Mouse (Mus musculus): Measurements from ENCODE around the gene Iqgap3. TPM values are rescaled to one million over a fixed set of nuclear protein-coding genes. Genes with fewer than 3 reads are reported as not detected.
A peak's percentile ranks its signal among the peaks of the same experiment; 100 is the strongest.

Gene Iqgap3
- total RNA-seq, 2 experiments from 2014 or later, result 0.21 to 0.41 TPM

DNA sequence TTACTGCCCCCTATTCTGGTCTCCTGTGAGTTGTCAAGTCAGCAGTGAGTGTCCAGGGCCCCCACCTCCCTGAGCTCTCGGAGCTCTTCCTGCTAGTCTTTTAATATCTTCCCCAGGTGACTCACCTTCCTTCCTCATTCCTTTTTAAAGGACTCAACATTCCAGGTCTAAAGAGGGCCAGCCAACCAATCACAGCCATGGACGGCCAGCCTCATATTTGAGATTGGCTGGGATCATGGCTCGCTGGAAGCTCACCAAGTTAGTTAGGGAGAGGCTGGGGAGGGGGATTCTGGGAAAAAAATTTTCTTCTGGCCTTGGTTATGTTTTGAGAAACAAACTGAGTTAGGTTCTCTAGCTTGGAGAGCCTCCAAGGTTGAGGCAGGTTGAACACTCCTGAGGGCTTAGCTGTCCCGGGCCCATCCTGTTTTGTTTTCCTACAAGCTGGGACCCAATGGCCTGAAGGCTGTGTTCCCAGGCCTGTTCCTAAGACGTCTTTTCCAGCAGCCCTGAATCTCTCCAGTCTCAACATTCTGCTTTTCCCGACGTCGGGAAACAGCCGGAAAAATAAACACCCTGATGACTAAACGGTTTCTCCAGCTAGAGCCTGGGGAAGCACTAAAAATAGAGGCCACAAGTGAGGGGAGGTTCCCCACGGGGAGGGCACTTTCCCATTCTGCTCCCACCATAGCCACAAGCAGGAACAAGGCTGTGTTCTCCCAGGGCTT, 58.6 kb downstream of the Iqgap3 start:
- no peak for TF ChIP-seq CTCF (IDR thresholded peaks at IDR 0.05)
- H3K27ac ChIP-seq, result peak overlapping the region; percentile 99
- intact Hi-C loops (cut with DNase I), result no loop called here
- H3K4me3 ChIP-seq, result peak overlapping the region; percentile 53; the same call in 1 of the 2 replicates
- DNase-seq (ENCODE audit: extremely low spot score in 1 of 2, low spot score in 2 of 2), result no peak

DNA sequence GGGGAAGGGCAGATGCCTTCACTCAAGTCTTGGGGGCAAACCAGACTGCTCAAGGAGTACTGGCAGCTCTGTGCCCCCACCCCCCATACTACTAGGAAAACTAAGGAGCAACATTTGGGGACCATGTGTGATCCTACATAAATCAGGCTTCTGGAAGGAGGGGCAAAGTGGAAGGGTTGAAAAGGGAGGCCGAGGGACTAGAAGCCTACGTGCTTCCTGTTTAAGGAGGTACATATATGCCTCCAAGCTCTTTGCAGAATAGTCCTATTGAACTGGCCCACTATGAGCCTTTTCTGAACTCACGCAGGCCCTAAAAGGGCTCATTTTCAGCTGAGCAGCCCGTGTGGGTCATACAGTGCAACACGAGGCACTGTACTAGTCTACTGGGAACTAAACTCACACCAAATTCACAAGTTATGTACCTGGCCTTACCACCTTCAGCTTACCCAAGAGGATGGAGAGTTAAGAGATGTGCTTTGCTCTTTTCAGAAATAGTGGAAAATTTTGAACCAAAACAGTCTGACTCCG, 59.2 kb downstream of the Iqgap3 start:
- intact Hi-C loops (cut with DNase I), result no loop called here
- TF ChIP-seq CTCF (IDR thresholded peaks at IDR 0.05), result no peak
- Histone ChIP-seq H3K27ac (peak overlapping the region; percentile 99), H3K4me3 (no peak overlapping the region)
- DNase-seq (ENCODE audit: extremely low spot score in 1 of 2, low spot score in 2 of 2), result no peak

DNA sequence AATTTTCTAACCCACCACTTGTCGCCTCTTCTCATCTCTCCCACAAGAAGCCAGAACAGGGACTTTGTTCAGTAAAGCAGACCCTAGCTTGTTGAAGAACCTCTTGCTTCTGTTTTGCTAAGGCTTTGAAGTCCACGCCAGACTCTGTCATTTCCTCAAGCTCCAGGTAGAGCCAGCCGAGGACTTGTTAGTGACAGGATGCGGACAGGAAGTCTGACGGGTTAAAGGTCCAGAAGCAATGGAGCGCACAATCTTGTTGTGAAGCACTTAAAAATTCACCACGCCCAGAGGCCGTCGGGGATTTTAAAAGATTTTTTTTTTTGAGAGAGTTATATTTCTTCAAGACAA, 59.6 kb downstream of the Iqgap3 start:
- H3K27ac ChIP-seq, result peak overlapping the region; percentile 99
- intact Hi-C loops (cut with DNase I), result no loop called here
- TF ChIP-seq CTCF (IDR thresholded peaks at IDR 0.05), result no peak
- peak overlapping the region; percentile 98 for H3K4me3 ChIP-seq
- DNase-seq (ENCODE audit: extremely low spot score in 1 of 2, low spot score in 2 of 2), result no peak

DNA sequence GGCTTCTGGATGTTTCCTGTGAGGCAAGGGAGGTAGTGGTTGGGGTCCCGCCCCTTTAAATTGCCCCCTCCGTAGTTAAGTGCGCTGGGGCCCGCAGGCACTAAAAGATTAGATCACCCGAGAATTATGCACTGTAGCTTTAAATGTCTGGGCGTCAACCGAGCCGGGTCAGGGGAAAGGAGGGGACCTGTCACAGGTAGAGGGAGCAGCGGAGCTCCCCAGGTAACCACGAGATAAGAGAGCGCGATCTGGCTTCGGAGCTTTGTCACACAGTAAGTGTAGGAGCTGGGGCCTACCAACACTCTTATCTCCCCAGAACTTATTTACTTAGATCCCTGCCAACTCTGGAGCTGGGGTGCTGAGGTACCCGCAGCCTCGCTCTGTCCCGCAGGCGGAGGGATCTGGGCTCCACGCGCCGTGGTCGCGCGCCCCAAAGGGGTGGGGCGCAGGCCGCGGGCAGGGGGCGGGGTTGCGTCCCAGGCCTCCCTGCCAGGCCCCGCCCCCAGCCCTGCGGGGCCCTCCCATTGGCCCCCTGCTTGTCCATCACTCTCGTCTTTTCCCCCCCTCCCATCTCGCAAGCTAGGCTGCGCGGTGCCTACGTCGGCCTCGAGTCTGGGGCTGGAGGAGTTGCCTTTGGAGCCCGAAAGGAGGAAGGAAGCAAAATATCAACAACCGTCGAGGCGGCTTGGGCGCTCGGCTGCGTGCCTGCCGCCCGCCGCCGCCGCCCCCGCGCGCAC, 60.2 kb downstream of the Iqgap3 start, which contains the start of gene Mef2d:
Mef2d (plus strand) TSS at position 586 of the 737 bp plus-strand sequence.
- intact Hi-C loops (cut with DNase I), result loop anchor here (2.0 kb wide), 1 partner anchor 31 kb away; no protein-coding TSS in a partner anchor
- peak; percentile 91 to 95 for DNase-seq (ENCODE audit: extremely low spot score in 1 of 2, low spot score in 2 of 2)
- peak; percentile 30 for TF ChIP-seq CTCF (IDR thresholded peaks at IDR 0.05)
- peak within 1 kb of the TSS; percentile 99 for H3K27ac ChIP-seq
- peak within 1 kb of the TSS; percentile 98 for H3K4me3 ChIP-seq

DNA sequence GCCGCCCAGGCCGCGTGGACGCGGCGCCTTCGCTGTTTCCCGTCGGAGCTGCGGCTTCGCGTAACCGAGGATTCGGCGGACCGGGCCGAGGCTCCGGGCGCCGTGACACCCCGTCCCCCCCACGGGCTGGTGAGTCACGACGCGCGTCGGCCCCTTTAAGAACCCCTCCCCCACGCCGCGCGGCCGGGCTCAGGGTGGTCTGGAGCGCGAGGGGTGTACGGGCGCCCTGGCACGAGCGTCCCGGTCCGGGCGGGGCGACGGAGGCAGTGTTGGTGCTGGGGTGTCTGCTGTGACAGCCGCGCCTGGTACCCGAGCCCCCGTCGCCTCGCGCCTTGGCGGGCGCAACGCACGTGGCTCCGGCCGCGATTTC, 60.8 kb downstream of the Iqgap3 start:
- intact Hi-C loops (cut with DNase I), result loop anchor here (2.0 kb wide), 1 partner anchor 30 kb away; no protein-coding TSS in a partner anchor
- Histone ChIP-seq H3K4me3 (peak overlapping the region; percentile 98), H3K27ac (peak overlapping the region; percentile 95)
- no peak for TF ChIP-seq CTCF (IDR thresholded peaks at IDR 0.05)
- peak in 1 of 2 experiments; percentile 71 for DNase-seq (ENCODE audit: extremely low spot score in 1 of 2, low spot score in 2 of 2)

DNA sequence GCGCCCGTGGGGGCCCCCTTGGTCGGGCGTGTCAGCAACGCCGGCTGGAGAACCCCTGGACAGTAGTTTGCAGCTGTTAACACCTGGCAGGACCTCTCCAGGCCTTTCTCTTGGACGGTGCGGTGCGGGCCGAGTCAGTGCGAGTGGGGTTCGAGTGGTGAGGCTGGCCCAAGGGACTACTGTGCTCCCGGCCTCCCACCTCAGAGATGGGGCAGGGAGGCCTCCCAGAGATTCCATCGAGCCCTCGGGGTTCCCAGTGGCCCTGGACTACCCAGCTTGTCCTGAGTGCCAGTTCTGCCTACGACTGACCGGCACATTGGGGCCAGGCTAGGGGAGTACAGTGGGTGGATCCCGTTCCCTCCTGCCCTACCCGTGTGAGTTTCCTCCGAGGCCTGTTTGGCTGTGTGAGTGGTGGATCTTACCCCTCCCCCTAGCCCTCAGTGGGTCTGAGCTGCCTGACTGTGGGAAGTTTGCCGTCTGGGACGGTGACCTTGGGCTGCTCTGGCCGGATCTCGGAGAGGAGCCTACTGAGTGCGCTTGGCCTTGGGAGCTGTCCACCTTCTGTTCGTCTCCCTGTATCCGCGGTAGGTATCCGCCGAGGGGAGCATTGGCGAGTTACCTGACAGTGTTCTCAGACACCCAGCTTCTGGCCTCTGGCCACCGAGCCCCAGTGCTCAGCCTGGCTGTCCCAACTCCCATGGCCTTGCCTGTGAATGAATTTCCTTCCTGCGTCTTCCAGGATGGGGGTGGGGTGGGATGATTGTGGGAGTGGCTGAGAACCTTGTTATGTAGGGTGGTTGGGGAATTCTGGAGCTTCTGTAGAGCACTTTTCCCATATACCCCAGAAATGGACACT, 61.4 kb downstream of the Iqgap3 start:
- no peak for TF ChIP-seq CTCF (IDR thresholded peaks at IDR 0.05)
- DNase-seq (ENCODE audit: extremely low spot score in 1 of 2, low spot score in 2 of 2), result peak; percentile 56 to 61
- intact Hi-C loops (cut with DNase I), result loop anchor here (2.0 kb wide), 1 partner anchor 30 kb away; no protein-coding TSS in a partner anchor

DNA sequence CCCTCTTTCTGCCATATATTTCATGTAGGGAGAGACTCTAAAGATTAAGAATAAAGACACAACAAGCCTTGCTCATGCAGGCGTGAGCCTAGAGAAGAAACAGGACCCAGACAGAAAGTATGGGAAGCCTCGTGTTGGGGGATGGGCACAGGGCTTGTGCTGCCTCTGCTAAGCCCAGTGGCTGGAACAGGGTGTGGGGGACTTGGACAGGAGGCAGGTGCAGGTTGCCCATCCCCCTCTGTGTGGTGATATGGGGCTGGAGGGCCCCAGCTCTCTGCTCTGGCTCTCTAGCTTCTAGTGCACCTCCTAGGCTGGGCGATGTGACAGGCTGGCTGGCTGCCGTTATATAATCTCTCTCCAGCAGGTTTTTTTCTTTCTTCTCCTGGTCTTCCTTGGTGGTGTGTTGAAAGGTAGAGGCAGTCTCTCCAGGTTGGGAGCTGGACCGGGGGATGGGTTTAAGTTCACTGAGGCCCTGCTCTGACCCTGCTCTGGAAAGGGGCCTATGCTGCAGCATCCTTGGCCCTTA, 62.3 kb downstream of the Iqgap3 start:
- intact Hi-C loops (cut with DNase I), result loop anchor here (2.0 kb wide), 1 partner anchor 29 kb away; no protein-coding TSS in a partner anchor
- H3K4me3 ChIP-seq, result peak overlapping the region; percentile 98
- no peak for TF ChIP-seq CTCF (IDR thresholded peaks at IDR 0.05)
- H3K27ac ChIP-seq, result peak overlapping the region; percentile 95
- peak in 1 of 2 experiments; percentile 37 for DNase-seq (ENCODE audit: extremely low spot score in 1 of 2, low spot score in 2 of 2)

More for the DNA sequence above, 61.4 kb downstream of the Iqgap3 start:
- Histone ChIP-seq H3K27ac (peak overlapping the region; percentile 95), H3K4me3 (peak overlapping the region; percentile 98)

DNA sequence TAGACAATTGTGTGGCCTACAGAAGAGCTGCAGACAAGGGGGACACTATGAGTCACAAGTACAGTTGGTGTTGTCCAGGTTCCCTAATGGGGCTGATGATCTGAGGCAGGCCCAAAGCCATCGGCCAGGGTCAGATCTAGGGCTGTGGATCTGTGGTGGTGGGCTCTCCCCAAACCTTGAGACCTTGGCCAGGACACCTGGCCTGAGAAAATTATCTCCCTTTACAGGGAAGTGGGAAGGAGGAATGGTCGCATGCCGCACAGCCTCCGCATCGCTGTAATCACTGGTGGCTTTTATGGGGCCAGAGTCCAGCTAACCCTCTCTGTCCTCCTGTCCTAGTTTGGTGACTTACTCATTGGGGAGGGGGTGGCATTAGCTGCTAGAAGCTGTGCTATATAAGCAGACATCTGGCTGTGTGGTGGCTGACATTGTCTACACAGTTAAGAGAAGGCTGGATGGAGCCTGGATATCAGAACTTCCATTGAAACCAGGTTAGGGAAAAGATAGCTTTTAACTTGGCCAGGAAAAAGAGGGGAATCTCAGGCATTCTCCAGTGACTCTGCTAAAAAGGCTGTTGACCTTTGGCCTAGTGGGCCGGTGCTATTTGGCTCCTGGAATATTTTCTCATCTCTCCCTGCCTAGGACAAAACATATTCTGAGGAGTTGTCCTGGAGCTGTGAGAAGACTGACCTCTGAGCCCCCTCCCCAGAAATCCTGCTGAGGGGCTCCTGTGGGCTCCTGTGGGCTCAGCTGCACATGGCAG, 63.1 kb downstream of the Iqgap3 start:
- no peak for DNase-seq (ENCODE audit: extremely low spot score in 1 of 2, low spot score in 2 of 2)
- intact Hi-C loops (cut with DNase I), result no loop called here
- Histone ChIP-seq H3K4me3 (peak overlapping the region; percentile 98), H3K27ac (peak overlapping the region; percentile 95)
- TF ChIP-seq CTCF (IDR thresholded peaks at IDR 0.05), result no peak

DNA sequence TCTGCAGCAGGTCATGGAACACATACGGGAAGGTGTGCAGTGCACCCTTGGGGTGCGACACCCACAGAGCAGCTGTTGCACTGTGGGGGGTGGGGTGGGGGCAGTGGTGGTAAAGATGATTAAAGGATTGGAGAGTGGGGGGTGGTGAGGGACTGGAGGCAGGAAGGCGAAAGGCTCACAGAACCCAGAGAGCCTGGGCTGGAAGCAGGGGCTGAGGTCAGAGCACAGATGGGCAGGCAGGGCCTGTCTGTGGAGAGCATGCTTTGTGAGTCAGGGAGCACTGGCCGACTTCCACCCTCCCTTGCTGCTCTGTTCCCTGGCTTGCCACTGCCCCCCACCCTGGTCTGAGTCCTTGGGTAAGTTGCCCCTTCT, 63.6 kb downstream of the Iqgap3 start:
- intact Hi-C loops (cut with DNase I), result no loop called here
- TF ChIP-seq CTCF (IDR thresholded peaks at IDR 0.05), result no peak
- H3K4me3 ChIP-seq, result peak overlapping the region; percentile 98
- peak overlapping the region; percentile 95 for H3K27ac ChIP-seq
- DNase-seq (ENCODE audit: extremely low spot score in 1 of 2, low spot score in 2 of 2), result no peak

DNA sequence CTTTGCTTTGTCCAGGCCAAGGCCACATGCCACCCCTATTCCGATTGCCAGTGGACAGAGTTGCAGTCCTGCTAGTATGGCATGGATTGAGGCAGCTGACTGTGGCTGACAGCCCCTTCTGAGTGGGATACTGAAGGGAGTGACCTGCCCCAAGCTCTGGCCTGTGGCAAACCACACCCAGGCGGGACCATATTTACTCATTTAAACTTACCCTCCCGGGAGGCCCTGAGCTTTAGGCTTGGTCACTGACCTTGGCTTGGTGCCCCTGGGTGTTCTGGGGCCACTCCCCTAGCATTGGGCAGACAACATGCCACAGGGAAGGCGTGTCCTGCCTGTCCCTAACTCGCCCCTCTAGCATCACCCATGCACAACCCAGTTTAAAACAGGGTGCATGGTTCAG, 64.2 kb downstream of the Iqgap3 start:
- intact Hi-C loops (cut with DNase I), result no loop called here
- H3K27ac ChIP-seq, result peak overlapping the region; percentile 95
- no peak for TF ChIP-seq CTCF (IDR thresholded peaks at IDR 0.05)
- peak overlapping the region; percentile 98 for H3K4me3 ChIP-seq
- DNase-seq (ENCODE audit: extremely low spot score in 1 of 2, low spot score in 2 of 2), result no peak

Measured in left cerebral cortex, adult 2 months (tissue).